ENCODE assay signal across 21 mouse cellular contexts in genomic region chr14:16781942-16782541, GRCm38 (mm10).
"Had no signal": no experiment of that assay in that cellular context is flagged by ENCODE, and none has a peak within 500 bp of the region (broad histone marks: within the 10 kb centered on the region; RNA-seq: fewer than 3 reads in every experiment).

No protein-coding gene starts in this region.

- H3K4me3 ChIP-seq: hindbrain, embryonic 15.5 days; layer of hippocampus, adult 2 months; limb, embryonic 10.5 days; limb, embryonic 13.5 days; megakaryocyte, embryonic 14.5 days; midbrain, embryonic 10.5 days; midbrain, embryonic 13.5 days; myocyte; neural tube, embryonic 13.5 days had no signal

- H3K36me3 ChIP-seq: hindbrain, embryonic 15.5 days; limb, embryonic 10.5 days; limb, embryonic 13.5 days; midbrain, embryonic 10.5 days; midbrain, embryonic 13.5 days; neural tube, embryonic 13.5 days had no signal

- H3K27me3 ChIP-seq: hindbrain, embryonic 15.5 days; limb, embryonic 13.5 days; megakaryocyte, embryonic 14.5 days; midbrain, embryonic 13.5 days; neural tube, embryonic 13.5 days had no signal

- H3K4me1 ChIP-seq: hindbrain, embryonic 15.5 days; limb, embryonic 10.5 days; midbrain, embryonic 10.5 days; midbrain, embryonic 13.5 days; neural tube, embryonic 13.5 days had no signal

- H3K4me2 ChIP-seq: hindbrain, embryonic 15.5 days; limb, embryonic 13.5 days; liver, embryonic 11.5 days; midbrain, embryonic 13.5 days; neural tube, embryonic 13.5 days had no signal

- ATAC-seq: liver, postnatal 0 days; midbrain, embryonic 13.5 days; midbrain, embryonic 16.5 days had no signal

- H3K9ac ChIP-seq: hindbrain, embryonic 15.5 days; limb, embryonic 13.5 days; liver, embryonic 14.5 days; liver, postnatal 0 days; midbrain, embryonic 13.5 days; neural tube, embryonic 13.5 days had no signal

- DNase-seq: kidney, adult 2 months; kidney, postnatal 25 days; layer of hippocampus, adult 9-11 months; liver, postnatal 0 days; retina, postnatal 1 day; thymus, adult 2 months; thymus, postnatal 14 days; thymus, postnatal 4 days had no signal

- H3K27ac ChIP-seq: hindbrain, embryonic 15.5 days; kidney, postnatal 0 days; layer of hippocampus, adult 2 months; limb, embryonic 10.5 days; limb, embryonic 13.5 days; liver, embryonic 14.5 days; midbrain, embryonic 10.5 days; midbrain, embryonic 13.5 days; neural tube, embryonic 13.5 days had no signal

- H3K9me3 ChIP-seq: hindbrain, embryonic 15.5 days; limb, embryonic 10.5 days; limb, embryonic 13.5 days; megakaryocyte, embryonic 14.5 days; midbrain, embryonic 10.5 days; midbrain, embryonic 13.5 days; neural tube, embryonic 13.5 days had no signal
